Mouse (Mus musculus) neural tube, embryonic 14.5 days (tissue): Measurements from ENCODE around the gene Slit2. TPM values are rescaled to one million over a fixed set of nuclear protein-coding genes. Genes with fewer than 3 reads are reported as not detected.

ENCODE experiments used
- ATAC-seq: fragments of 200-750 bp; cut with Nextera tagmentation; 2 replicates; pipeline ENCODE4 v1.8.0; 2017; ENCODE audit warnings: low read depth, mild to moderate bottlenecking, moderate TSS enrichment, moderate library complexity
- H3K27ac ChIP-seq: fragments of 300-500 bp; sonication (generic); 2 replicates; pipeline ENCODE4 v1.5.1; 2014; ENCODE audit warnings: low read depth, mild to moderate bottlenecking, control low read depth, low read length, moderate library complexity, mixed read lengths
- H3K27me3 ChIP-seq: fragments of 300-500 bp; sonication (generic); 2 replicates; pipeline ENCODE4 v1.6.1; 2014; ENCODE audit warnings: low read length; ENCODE audit not compliant: control insufficient read depth, insufficient read depth
- H3K36me3 ChIP-seq: fragments of 300-500 bp; sonication (generic); 2 replicates; pipeline ENCODE4 v1.6.1; 2014; ENCODE audit warnings: low read length, mixed read lengths; ENCODE audit not compliant: control insufficient read depth, insufficient read depth
- H3K4me1 ChIP-seq: fragments of 300-500 bp; sonication (generic); 2 replicates; pipeline ENCODE4 v1.6.1; 2014; ENCODE audit warnings: low read length; ENCODE audit not compliant: control insufficient read depth, insufficient read depth
- H3K4me2 ChIP-seq: fragments of 300-500 bp; sonication (generic); 2 replicates; pipeline ENCODE4 v1.6.1; 2014; ENCODE audit warnings: mild to moderate bottlenecking, low read depth, low read length, control low read depth
- H3K4me3 ChIP-seq: fragments of 300-500 bp; sonication (generic); 2 replicates; pipeline ENCODE4 v1.5.1; 2014; ENCODE audit warnings: low read depth, low read length, control low read depth, mixed read lengths
- H3K9ac ChIP-seq: fragments of 300-500 bp; sonication (generic); replicated peaks from 2 replicates; pipeline ENCODE4 v1.6.1; 2014; ENCODE audit warnings: low read depth, mild to moderate bottlenecking, control low read depth, low read length, mixed read lengths
- H3K9me3 ChIP-seq: fragments of 300-500 bp; sonication (generic); 2 replicates; pipeline ENCODE4 v1.6.1; 2016; ENCODE audit warnings: low read length; ENCODE audit not compliant: control insufficient read depth
- WGBS: fragments of 180-500 bp; shearing (Covaris S2); extraction: QIAGEN DNeasy Blood & Tissue Kit; methylation state at CpG from one replicate; pipeline ENCODE4 v1.1.7; 2014; 5-methylcytosine and 5-hydroxymethylcytosine counted together
- polyA plus RNA-seq: library from polyadenylated mRNA; unstranded; fragments of >200 nt; fragmentation: Nextera tagmentation; extraction: Ambion mirVana; gene quantifications from 2 replicates; pipeline ENCODE4 v1.2.1, GENCODE M21; 2014

Slit2 gene
- polyA plus RNA-seq, 1 experiment from 2014 or later = 57.5 TPM

DNA sequence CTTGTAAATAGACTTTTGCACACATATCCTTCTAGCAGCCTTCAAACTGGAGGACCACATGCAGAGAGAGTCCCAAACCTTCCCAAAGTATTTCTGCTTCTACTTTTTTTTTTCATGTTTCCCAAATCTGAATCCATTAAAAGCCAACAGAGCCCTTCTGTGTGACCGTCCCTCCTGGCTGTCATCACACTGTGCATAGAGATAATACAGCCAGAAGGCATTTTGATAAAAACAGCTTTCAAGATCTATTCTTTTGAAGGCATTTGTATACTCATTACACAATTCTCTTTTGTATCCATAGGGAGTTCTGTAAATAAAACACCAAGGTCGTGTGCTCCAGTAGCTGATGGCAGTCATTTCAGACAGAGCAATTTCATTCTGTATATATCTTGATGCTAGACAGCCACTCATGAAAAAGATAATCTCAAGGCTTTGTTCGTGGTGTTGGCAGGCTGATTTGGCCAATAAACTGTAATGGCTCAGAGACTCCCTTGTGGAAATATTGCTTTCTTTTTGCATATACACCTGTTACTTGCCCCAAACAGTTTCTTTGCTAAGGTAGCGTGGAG, 132.1 kb downstream of the Slit2 start:
- WGBS = 37% methylated on average over 4 of the region's 4 CpGs
- H3K36me3 ChIP-seq = no peaks in the 10 kb centered on the region
- ATAC-seq = peak; percentile 14; the same call in 1 of the 2 replicates

DNA sequence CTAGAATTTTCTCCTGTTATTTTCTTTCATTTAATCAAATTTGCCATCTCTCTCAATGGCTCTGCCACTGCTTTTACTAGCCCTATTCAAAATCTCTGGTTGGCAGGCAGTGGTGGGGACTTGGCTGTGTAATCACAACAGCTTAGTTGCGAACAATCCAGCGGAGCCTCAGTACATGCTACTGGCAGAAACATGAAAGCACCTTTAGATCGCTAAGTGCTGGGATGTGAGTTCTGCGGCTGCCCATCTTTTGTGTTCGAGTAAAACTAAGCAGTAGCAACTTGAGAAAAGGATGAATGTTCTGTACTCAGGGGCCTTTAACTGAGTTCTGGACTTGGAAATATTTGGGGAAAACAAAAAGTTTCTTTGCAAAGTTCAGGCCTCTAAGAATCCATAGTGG, 139.7 kb downstream of the Slit2 start:
- ATAC-seq = no peak
- Histone ChIP-seq H3K9ac (no peak overlapping the region), H3K36me3 (no peaks in the 10 kb centered on the region), H3K4me2 (no peak overlapping the region), H3K4me1 (no peaks in the 10 kb centered on the region), H3K27ac (no peak overlapping the region), H3K9me3 (no peaks in the 10 kb centered on the region), H3K27me3 (no peaks in the 10 kb centered on the region), H3K4me3 (no peak overlapping the region)
- 72% methylated on average over 5 of the region's 5 CpGs for WGBS

More for the DNA sequence above, 132.1 kb downstream of the Slit2 start:
- H3K4me3 ChIP-seq = no peak overlapping the region
- H3K27me3 ChIP-seq = no peaks in the 10 kb centered on the region
- H3K4me1 ChIP-seq = 0 out of 2 replicates have a peak, but pooled peaks cover 5% of the 10 kb centered on the region
- H3K4me2 ChIP-seq = no peak overlapping the region
- no peak overlapping the region for H3K27ac ChIP-seq
- H3K9me3 ChIP-seq = no peaks in the 10 kb centered on the region
- H3K9ac ChIP-seq = no peak overlapping the region

DNA sequence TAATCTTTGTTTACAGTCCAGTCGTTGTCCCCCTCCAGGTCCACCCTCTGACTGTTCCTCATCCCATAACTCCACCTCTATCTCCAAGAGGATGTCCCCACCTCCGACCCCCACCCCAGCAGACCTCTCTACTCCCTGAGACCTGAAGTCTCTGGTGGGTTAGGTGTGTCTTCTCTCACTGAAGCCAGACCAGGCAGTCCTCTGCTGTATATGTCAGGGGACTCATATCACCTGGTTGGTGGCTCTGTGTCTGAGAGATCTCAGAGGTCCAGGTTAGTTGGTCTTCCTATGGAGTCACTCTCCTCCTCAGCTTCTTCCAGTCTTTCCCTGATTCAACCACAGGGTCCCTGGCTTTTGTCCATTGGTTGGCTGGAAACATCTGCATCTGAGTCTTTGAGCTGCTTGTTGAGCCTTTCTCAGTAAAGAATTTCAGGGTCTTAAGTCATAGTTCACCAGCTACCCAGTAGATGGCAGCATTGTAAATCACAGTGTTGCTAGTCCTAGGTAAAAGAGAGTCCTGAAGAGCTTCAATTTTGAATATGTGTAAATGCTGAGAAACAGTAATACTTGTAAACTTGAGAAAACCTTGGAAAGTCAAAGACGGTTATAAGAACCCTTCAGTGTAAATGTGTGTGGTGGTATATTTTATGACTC, 143.0 kb downstream of the Slit2 start:
- Histone ChIP-seq H3K27ac (no peak overlapping the region), H3K9ac (no peak overlapping the region), H3K4me2 (no peak overlapping the region), H3K4me1 (no peaks in the 10 kb centered on the region), H3K36me3 (no peaks in the 10 kb centered on the region), H3K27me3 (no peaks in the 10 kb centered on the region), H3K4me3 (no peak overlapping the region), H3K9me3 (no peaks in the 10 kb centered on the region)
- ATAC-seq = peak; percentile 34; the same call in 1 of the 2 replicates
- 83% methylated on average over 3 of the region's 3 CpGs for WGBS

DNA sequence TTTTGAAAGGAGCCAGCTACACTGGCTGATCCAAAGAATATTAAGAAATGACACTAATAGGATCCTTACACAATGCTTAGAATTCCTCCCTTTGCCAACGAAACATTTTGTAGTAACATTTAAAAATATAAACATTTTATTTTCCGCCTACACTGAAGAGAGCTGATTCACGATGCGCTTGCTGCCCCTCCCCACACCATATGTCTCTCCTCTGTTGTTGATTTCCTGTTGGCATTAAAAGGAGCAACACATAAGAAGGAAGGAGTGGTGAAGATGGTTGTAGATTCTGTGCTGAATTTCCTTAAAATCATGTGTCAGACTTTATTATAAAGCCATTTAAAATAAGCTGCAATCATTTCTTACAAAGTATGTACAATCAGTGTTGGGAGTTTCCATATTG, 147.0 kb downstream of the Slit2 start:
- H3K4me2 ChIP-seq = no peak overlapping the region
- H3K36me3 ChIP-seq = no peaks in the 10 kb centered on the region
- ATAC-seq = no peak
- H3K4me3 ChIP-seq = no peak overlapping the region
- H3K9me3 ChIP-seq = no peaks in the 10 kb centered on the region
- H3K27ac ChIP-seq = no peak overlapping the region
- H3K9ac ChIP-seq = no peak overlapping the region
- no peaks in the 10 kb centered on the region for H3K27me3 ChIP-seq
- 93% methylated on average over 4 of the region's 4 CpGs for WGBS
- H3K4me1 ChIP-seq = no peaks in the 10 kb centered on the region

DNA sequence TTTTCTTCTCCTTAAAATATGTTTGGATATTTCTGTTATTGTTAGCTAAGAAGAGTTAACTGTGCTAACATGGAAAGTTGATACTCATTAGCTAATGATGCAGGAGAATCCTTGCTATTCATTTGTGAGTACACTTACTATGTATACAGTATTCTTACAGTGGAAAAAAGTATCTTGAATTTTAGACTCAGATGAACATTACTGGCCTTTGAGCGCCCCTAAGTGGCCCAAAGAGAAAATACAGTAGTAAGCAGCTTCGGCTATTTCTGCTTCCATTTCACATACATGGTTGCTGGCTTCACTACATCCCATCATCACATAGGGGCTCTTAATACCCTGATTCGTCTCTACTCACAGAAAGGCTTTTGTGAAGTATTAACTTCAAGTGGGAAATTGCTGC, 153.6 kb downstream of the Slit2 start:
- Histone ChIP-seq H3K36me3 (no peaks in the 10 kb centered on the region), H3K4me2 (no peak overlapping the region), H3K4me1 (no peaks in the 10 kb centered on the region), H3K9ac (no peak overlapping the region), H3K4me3 (no peak overlapping the region), H3K27ac (no peak overlapping the region), H3K9me3 (no peaks in the 10 kb centered on the region), H3K27me3 (no peaks in the 10 kb centered on the region)
- 26% methylated on average over 3 of the region's 3 CpGs for WGBS
- ATAC-seq = peak; percentile 73; the same call in 1 of the 2 replicates

DNA sequence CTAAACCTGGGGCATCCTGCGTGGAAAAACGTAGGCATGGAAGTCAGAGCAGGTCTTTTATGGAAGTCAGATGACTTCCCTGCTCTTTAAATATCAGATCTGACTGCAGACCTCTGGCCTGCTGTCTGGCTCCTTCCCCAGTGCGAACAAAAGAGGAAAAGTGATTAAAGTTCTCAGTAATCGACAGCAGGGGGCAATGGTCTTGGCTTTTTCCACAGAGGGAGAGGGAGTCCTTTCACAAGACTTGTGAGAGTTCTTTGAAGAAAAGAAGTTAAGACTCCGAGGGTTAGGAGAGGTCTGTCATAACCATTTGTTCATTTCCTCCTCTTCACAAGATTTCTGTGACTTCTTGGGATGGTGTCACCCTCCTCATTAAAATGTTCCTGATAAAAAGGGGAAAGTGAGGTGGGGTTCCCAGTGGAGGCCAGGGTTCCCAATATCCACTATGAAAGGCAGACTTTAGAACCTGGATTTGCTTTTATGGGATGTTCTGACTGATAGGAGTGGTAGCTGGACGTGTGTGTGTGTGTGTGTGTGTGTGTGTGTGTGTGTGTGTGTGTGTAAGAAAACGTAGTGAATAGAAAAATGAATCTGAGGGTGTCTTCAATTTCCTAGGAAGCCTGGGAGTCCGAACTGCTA, 156.0 kb downstream of the Slit2 start:
- WGBS = 9% methylated on average over 8 of the region's 8 CpGs
- ATAC-seq = no peak
- Histone ChIP-seq H3K27ac (no peak overlapping the region), H3K9me3 (no peaks in the 10 kb centered on the region), H3K4me1 (no peaks in the 10 kb centered on the region), H3K4me2 (no peak overlapping the region), H3K36me3 (no peaks in the 10 kb centered on the region), H3K4me3 (no peak overlapping the region), H3K27me3 (no peaks in the 10 kb centered on the region), H3K9ac (no peak overlapping the region)

DNA sequence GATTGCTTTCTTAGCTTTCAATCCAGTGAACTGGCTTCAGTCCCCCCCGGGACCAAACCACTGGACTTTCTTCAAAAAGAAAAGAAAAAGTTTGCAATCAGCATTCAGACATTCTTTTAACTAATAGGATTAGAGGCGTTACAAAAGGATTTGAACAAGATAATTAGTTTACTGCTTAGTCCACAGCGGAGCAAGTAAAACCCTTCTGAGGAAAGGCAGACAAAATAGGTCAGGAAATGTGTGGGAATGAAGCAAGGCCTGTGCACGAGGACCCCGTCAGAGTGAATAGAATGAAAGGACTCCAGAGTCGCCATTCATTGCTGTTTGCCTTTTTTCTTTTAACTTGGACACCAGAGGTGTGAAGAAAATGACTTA, 156.5 kb downstream of the Slit2 start:
- no peaks in the 10 kb centered on the region for H3K36me3 ChIP-seq
- H3K9me3 ChIP-seq = no peaks in the 10 kb centered on the region
- ATAC-seq = no peak
- no peaks in the 10 kb centered on the region for H3K4me1 ChIP-seq
- no peak overlapping the region for H3K4me2 ChIP-seq
- no peak overlapping the region for H3K9ac ChIP-seq
- no peak overlapping the region for H3K4me3 ChIP-seq
- WGBS = 9% methylated on average over 6 of the region's 6 CpGs
- no peak overlapping the region for H3K27ac ChIP-seq
- no peaks in the 10 kb centered on the region for H3K27me3 ChIP-seq

DNA sequence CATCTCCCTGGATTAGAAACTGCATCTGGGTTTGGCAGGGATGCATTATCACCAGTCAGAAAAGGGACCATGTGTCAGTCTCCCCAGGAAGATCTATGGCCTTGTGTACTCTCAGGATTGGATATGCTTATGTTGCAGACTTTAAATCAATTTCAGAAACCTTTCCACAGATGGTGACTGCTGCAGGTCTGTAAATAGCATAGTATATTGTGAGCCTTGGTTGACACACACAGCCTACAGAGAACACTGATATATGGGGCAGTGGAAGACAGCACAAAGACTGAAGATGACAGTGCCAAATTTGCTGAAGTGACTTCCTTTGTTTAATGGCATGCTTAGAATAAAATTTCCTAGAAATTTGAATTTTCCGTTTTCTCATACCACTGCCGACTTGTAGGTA, 163.1 kb downstream of the Slit2 start:
- 81% methylated on average over 2 of the region's 2 CpGs for WGBS
- no peak overlapping the region for H3K4me2 ChIP-seq
- no peaks in the 10 kb centered on the region for H3K4me1 ChIP-seq
- H3K9ac ChIP-seq = no peak overlapping the region
- no peaks in the 10 kb centered on the region for H3K36me3 ChIP-seq
- ATAC-seq = peak; percentile 54; the same call in 1 of the 2 replicates
- H3K27me3 ChIP-seq = no peaks in the 10 kb centered on the region
- H3K27ac ChIP-seq = no peak overlapping the region
- no peak overlapping the region for H3K4me3 ChIP-seq
- H3K9me3 ChIP-seq = no peaks in the 10 kb centered on the region

DNA sequence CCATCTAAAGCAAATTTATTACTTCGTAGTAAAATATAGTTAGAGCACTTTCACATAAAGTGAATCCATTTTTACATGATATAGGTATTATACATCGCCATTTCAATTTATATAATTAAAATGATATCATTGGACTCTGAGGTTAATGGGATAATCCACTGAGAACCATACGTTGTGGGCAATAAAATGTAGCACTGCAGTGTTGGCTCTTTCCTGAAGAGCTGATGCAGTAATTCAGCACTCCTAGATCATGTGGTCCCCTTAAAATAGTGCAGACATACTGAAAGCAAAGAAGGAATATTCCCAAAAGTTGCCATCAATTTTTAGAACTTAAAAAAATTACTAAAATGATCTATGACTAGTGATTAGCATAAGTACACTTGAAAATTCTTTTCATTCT, 177.9 kb downstream of the Slit2 start:
- Histone ChIP-seq H3K4me3 (no peak overlapping the region), H3K4me1 (no peaks in the 10 kb centered on the region), H3K9me3 (no peaks in the 10 kb centered on the region), H3K27ac (no peak overlapping the region), H3K4me2 (no peak overlapping the region), H3K36me3 (no peaks in the 10 kb centered on the region), H3K27me3 (no peaks in the 10 kb centered on the region), H3K9ac (no peak overlapping the region)
- ATAC-seq = peak; percentile 63; the same call in 1 of the 2 replicates
- WGBS = 67% methylated on average over 3 of the region's 3 CpGs
